Mouse (Mus musculus): Measurements from ENCODE around the gene Gm7534. TPM values are rescaled to one million over a fixed set of nuclear protein-coding genes. Genes with fewer than 3 reads are reported as not detected.

Gene Gm7534
- total RNA-seq, 4 experiments from 2014 or later: not detected

Other genes with a start within 250 kb of the Gm7534 start
- 100 to 1,000 TPM in 3 of 4 experiments, 10 to 100 TPM in 1; 90.0 to 132 (median 110) TPM for gene Hmgn2, start 234.4 kb downstream of the Gm7534 start, total RNA-seq (2022)
- gene Dhdds, start 202.1 kb downstream of the Gm7534 start, total RNA-seq (2022): 10 to 100 TPM; 63.0 to 67.7 (median 66.5) TPM
- not detected for gene Lin28a, start 184.2 kb downstream of the Gm7534 start, total RNA-seq (2022)
- not detected for gene Zfp683, start 149.2 kb downstream of the Gm7534 start, total RNA-seq (2022)
- 1 to 10 TPM in 3 of 4 experiments, under 1 TPM in 1; 0.54 to 6.4 (median 3.7) TPM for gene Crybg2, start 142.2 kb downstream of the Gm7534 start, total RNA-seq (2022)
- 10 to 100 TPM in 2 of 4 experiments, 1 to 10 TPM in 2; 1.2 to 52.4 (median 18.2) TPM for gene Cd52, start 107.9 kb downstream of the Gm7534 start, total RNA-seq (2022)
- 10 to 100 TPM; 34.7 to 39.5 (median 35.6) TPM for gene Ubxn11, start 100.4 kb downstream of the Gm7534 start, total RNA-seq (2022)
- 100 to 1,000 TPM; 185 to 289 (median 252) TPM for gene Sh3bgrl3, start 74.2 kb downstream of the Gm7534 start, total RNA-seq (2022)
- gene Cep85, start 15.9 kb downstream of the Gm7534 start, total RNA-seq (2022): 10 to 100 TPM; 16.6 to 19.8 (median 18.6) TPM
- gene Catsper4, start 24.4 kb upstream of the Gm7534 start, total RNA-seq (2022): under 1 TPM in 1 of 4 experiments, not detected in 3; 0.31 TPM
- gene Cnksr1, start 35.4 kb upstream of the Gm7534 start, total RNA-seq (2022): under 1 TPM; 0.51 to 0.89 (median 0.79) TPM
- not detected for gene E130218I03Rik, start 40.7 kb upstream of the Gm7534 start, total RNA-seq (2022)
- gene Zfp593, start 42.6 kb upstream of the Gm7534 start, total RNA-seq (2022): 10 to 100 TPM in 3 of 4 experiments, 1 to 10 TPM in 1; 9.7 to 11.6 (median 11.2) TPM
- not detected for gene Gm30191, start 43.9 kb upstream of the Gm7534 start, total RNA-seq (2022)
- gene Grrp1, start 51.1 kb upstream of the Gm7534 start, total RNA-seq (2022): 1 to 10 TPM; 3.3 to 4.8 (median 3.5) TPM
- gene Pdik1l, start 84.9 kb upstream of the Gm7534 start, total RNA-seq (2022): 10 to 100 TPM; 14.1 to 20.7 (median 18.6) TPM
- gene Trim63, start 112.1 kb upstream of the Gm7534 start, total RNA-seq (2022): not detected
- under 1 TPM in 1 of 4 experiments, not detected in 3; 0.49 TPM for gene Slc30a2, start 140.2 kb upstream of the Gm7534 start, total RNA-seq (2022)
- gene Extl1, start 180.8 kb upstream of the Gm7534 start, total RNA-seq (2022): 10 to 100 TPM; 36.5 to 47.8 (median 42.9) TPM
- 10 to 100 TPM in 1 of 4 experiments, 1 to 10 TPM in 3; 5.5 to 10.5 (median 8.5) TPM for gene Pafah2, start 193.3 kb upstream of the Gm7534 start, total RNA-seq (2022)